Mouse (Mus musculus) T-cell, adult 66 days (primary cell): ENCODE measurements around the gene Olfr1112. TPM values are rescaled to one million over a fixed set of nuclear protein-coding genes. Genes with fewer than 3 reads are reported as not detected.

Source experiments
- total RNA-seq, 2 experiments: library from RNA; stranded (reverse); gene quantifications; 3 replicates in 1 of 2; 4 replicates in 1 of 2; pipeline ENCODE4 v1.2.4; 2023

Olfr1112 gene
- not detected for total RNA-seq

DNA sequence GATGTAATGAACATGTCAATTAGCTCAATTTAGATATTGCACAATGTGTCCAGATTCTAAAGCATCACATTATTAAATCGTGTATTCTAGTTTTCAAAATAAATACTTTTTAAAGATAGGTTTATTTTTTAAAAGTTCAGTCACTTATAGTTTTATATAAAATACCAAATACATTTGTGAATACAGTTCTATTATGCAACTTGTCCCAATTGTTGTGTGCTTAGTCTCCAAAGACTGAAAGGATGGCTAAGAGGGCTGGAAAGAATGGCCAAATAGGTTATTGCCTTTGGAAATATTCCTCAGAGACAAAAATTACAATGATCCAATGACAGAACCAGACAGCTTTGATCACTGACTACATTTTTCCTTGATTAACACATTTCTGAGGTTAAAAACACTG lies at the start of gene Olfr1112:
TSS of gene Olfr1112 (plus strand) at position 301 of the 400 bp plus-strand sequence.

DNA sequence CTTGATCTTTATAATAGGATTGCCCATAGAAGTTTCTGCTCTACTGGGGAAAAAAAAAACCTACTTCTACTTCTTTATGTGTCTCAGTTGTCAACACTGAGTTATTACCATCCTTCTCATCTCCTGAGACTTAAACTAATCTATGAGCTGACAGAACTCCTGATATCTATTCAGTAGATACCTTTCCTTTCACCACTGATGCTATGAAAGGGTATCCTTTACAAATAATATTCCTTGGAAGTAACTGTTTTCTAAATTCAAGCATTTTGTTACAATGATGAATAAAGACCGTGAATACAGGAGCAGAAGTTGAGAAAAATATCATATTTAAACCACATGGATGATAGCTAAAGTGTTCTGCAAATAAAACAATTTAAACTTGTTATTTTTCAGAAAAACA lies 47.4 kb upstream of the Olfr1112 start, which contains the start of gene Olfr1110:
TSS of gene Olfr1110 (minus strand) at position 101 of the 400 bp plus-strand sequence.

DNA sequence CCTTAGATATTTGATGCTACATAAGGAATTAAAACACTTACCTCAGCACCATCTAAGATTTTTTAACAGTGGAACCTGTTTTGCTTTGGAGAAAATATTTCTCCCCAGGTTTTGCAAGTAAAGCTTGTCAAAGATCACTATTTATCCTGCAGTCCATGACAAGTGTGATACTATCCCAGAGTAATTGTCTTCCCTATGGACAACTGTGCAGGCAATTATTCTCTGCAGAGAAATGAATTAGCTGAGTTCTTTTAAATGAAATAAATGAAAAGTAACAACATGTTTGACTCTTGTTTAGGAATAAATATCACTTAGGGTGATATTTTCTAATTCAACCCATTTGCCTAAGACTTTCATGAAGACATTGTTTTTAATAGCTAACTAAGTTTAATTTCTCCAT lies 35.1 kb upstream of the Olfr1112 start, which contains the start of gene Olfr1111:
TSS of gene Olfr1111 (minus strand) at position 101 of the 400 bp plus-strand sequence.

DNA sequence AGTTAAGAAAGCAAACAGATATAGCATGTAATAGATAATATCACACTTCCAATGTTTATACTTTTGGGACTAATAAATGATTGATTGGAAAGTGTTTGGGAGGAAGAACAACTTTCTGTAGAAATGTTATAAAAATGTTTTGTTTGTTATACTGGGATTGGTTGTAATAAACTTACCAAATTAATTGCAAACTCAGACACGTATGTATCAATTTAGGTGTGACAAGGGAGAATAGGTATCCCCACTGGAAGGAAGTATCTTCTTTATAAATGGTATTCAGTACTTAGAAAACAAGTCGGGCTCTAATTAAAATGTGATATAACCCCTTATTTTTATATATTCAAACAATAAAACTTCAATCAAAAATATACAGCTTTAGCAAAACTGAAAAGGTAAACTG lies 21.1 kb downstream of the Olfr1112 start, which contains the start of gene Olfr1113:
TSS of gene Olfr1113 (plus strand) at position 301 of the 400 bp plus-strand sequence.

Other genes starting within 250 kb of the Olfr1112 start
- not detected for gene Olfr1099, start 227.1 kb upstream of the Olfr1112 start, total RNA-seq
- not detected for gene Olfr1100, start 207.8 kb upstream of the Olfr1112 start, total RNA-seq
- gene Olfr1101, start 196.6 kb upstream of the Olfr1112 start, total RNA-seq, result not detected
- gene Olfr1102, start 189.4 kb upstream of the Olfr1112 start, total RNA-seq, result not detected
- gene Olfr1104, start 160.7 kb upstream of the Olfr1112 start, total RNA-seq, result not detected
- gene Olfr1105, start 151.3 kb upstream of the Olfr1112 start, total RNA-seq, result not detected
- gene Olfr1106, start 135.5 kb upstream of the Olfr1112 start, total RNA-seq, result not detected
- not detected for gene Olfr1107, start 112.0 kb upstream of the Olfr1112 start, total RNA-seq
- not detected for gene Olfr1109, start 91.8 kb upstream of the Olfr1112 start, total RNA-seq
- gene Olfr259, start 73.2 kb upstream of the Olfr1112 start, total RNA-seq, result not detected
- not detected for gene Olfr1110, start 47.5 kb upstream of the Olfr1112 start, total RNA-seq
- not detected for gene Olfr1111, start 35.2 kb upstream of the Olfr1112 start, total RNA-seq
- not detected for gene Olfr1113, start 21.2 kb downstream of the Olfr1112 start, total RNA-seq
- gene Olfr1115, start 60.2 kb downstream of the Olfr1112 start, total RNA-seq, result not detected
- not detected for gene Olfr1116, start 79.7 kb downstream of the Olfr1112 start, total RNA-seq
- gene Olfr1118, start 119.8 kb downstream of the Olfr1112 start, total RNA-seq, result not detected
- not detected for gene Olfr1120, start 167.0 kb downstream of the Olfr1112 start, total RNA-seq
- gene Olfr1121, start 182.1 kb downstream of the Olfr1112 start, total RNA-seq, result not detected
- under 1 TPM; 0.15 to 0.18 TPM for gene Olfr1122, start 198.1 kb downstream of the Olfr1112 start, total RNA-seq
- not detected for gene Olfr1123, start 228.8 kb downstream of the Olfr1112 start, total RNA-seq
- not detected for gene Olfr1124, start 242.5 kb downstream of the Olfr1112 start, total RNA-seq